Mouse (Mus musculus): ENCODE results near the gene Cela3b. TPM values are rescaled to one million over a fixed set of nuclear protein-coding genes. Genes with fewer than 3 reads are reported as not detected.

The Cela3b gene
- total and polyA plus RNA-seq, 3 experiments = not detected

DNA sequence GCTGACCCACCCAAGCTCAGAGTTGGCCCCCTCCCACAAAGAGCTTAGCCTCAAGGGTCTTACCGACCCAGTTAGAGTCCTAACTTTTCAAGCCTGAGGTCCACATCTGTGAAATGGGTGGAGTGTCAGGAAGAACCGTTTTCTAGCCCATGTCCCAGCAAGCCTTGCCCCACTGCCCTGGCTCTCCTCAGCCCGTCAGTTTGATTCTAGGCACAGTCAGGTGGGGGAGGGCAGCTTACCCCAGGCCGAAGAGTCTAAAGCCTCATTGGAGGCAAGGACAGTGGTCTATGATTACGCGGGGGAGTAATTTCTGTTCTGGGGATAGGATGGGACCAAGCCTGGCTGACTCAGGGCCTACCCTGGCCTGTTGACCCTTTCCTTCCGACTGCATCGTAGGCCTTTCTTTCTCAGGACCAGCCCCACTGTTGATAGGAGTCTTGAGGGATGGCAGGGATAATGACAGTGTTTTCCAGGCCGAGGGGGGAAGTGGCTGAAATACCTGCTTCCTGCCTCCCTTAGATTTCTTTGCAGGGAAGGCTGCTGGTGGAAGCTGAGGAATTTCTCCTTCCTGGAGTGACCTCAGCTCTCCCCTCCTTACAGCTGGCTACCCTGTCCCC lies 40.5 kb upstream of the Cela3b start:
- DNase-seq (ENCODE audit: low spot score) = no peak
- H3K36me3 ChIP-seq (replicated peaks) = no peaks in the 10 kb centered on the region
- ATAC-seq (ENCODE audit: extremely low read depth, insufficient number of reproducible peaks, low FRiP score, poor library complexity, severe bottlenecking) = no peak
- no peaks in the 10 kb centered on the region for H3K4me1 ChIP-seq (ENCODE audit: insufficient read depth, low read depth, low read length)
- TF ChIP-seq GATA1 (IDR thresholded peaks at IDR 0.05; ENCODE audit: borderline replicate concordance, low read length) (no peak), POLR2AphosphoS5 (IDR thresholded peaks at IDR 0.05; ENCODE audit: insufficient replicate concordance, low read depth, low read length) (no peak), CTCF (IDR thresholded peaks at IDR 0.05; ENCODE audit: low read depth, low read length) (no peak), GATA2 (IDR thresholded peaks at IDR 0.05; ENCODE audit: borderline replicate concordance, low read depth, low read length) (no peak), TAL1 (conservative IDR thresholded peaks at IDR 0.05; ENCODE audit: low read depth, low read length) (no peak)
- H3K27me3 ChIP-seq (ENCODE audit: insufficient read depth, low read length) = peaks cover 7% of the 10 kb centered on the region; the same call in 1 of the 2 replicates
- H3K9me3 ChIP-seq (replicated peaks) = no peaks in the 10 kb centered on the region
- H3K4me3 ChIP-seq (ENCODE audit: low read depth, low read length) = no peak overlapping the region

DNA sequence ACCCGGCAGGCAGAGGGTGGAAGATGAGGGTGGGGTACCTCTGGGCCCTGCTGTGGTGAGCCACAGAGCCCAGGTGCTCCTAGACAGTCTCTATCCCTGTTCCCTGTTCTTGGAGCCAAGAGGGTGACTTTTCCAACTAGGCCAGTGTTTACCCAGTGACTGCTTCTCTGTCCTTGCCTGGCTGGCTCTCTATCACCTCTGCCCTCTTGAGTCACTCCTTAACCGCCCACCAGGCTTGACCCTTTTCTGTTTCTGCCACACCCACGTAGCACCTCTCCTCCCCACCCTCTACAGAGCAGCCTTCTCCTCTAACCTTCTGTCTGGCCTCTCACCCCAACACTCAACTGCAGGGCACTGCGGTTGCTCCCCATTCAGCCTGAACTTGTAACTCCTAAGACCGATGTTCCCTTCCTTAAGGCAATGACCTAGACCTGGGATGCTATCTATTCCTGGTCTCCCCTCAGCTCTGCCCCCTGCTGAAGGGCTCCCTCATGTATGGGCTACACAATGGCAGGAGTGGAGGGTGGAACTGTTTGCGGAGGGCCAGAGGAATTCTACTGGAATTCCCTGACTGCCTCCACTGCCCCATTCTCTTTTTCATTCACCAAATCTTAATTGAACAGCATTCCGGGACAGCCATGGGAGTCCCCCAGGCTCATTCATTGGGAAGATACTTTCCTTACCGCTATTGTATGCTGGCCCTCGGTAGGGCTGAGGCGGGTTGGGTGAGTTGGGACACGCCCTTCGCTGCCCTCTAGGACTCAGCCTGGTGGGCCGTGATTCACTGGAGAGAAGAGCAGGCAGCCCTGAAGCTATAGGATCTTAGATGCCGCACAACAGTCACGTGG lies 39.7 kb upstream of the Cela3b start:
- Histone ChIP-seq H3K4me1 (ENCODE audit: insufficient read depth, low read depth, low read length) (no peaks in the 10 kb centered on the region), H3K36me3 (replicated peaks) (no peaks in the 10 kb centered on the region), H3K4me3 (ENCODE audit: low read depth, low read length) (no peak overlapping the region), H3K27me3 (ENCODE audit: insufficient read depth, low read length) (peaks cover 12% of the 10 kb centered on the region; the same call in 1 of the 2 replicates), H3K9me3 (replicated peaks) (no peaks in the 10 kb centered on the region)
- TF ChIP-seq POLR2AphosphoS5 (IDR thresholded peaks at IDR 0.05; ENCODE audit: insufficient replicate concordance, low read depth, low read length) (no peak), TAL1 (conservative IDR thresholded peaks at IDR 0.05; ENCODE audit: low read depth, low read length) (no peak), CTCF (IDR thresholded peaks at IDR 0.05; ENCODE audit: low read depth, low read length) (no peak), GATA1 (IDR thresholded peaks at IDR 0.05; ENCODE audit: borderline replicate concordance, low read length) (no peak), GATA2 (IDR thresholded peaks at IDR 0.05; ENCODE audit: borderline replicate concordance, low read depth, low read length) (no peak)
- ATAC-seq (ENCODE audit: extremely low read depth, insufficient number of reproducible peaks, low FRiP score, poor library complexity, severe bottlenecking) (no peak), DNase-seq (ENCODE audit: low spot score) (no peak)

DNA sequence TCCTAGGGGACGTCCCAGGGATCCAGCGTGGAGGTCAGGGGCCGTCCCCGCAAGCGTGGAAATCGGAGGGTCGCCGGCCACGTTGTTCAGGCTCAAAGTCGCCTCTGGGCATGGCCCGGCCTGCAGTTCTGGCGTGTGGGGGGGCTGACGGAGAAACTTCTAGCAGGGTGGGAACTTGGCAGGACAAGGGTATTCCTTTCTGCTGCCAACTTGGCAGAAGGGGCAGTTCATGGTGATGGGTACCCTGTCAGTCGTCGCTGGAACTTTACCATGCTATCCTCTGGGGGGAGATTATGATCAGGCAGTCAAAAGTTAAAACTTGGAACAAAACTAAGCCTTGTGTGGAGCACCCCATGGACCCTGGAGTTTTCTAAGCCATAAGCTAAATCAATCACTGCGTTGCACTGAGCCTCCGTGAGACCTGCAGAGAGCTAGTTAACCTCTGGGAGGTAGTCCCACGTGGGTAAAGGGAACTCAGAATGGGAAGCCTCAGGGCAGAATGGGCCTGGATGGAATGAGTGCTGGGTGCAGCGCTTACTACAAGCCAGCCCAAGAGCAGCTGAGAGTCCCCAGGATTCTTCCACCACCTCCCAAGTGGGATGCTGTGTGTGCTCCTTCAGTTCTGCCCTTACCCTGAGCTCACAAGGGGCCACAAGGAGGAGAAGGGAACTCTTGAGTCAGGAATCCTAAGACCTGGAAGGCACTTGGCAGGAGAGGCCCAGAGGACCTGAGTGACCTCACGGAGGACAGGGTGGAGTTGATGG lies 38.9 kb upstream of the Cela3b start:
- TF ChIP-seq CTCF (IDR thresholded peaks at IDR 0.05; ENCODE audit: low read depth, low read length) = no peak
- no peak for TF ChIP-seq POLR2AphosphoS5 (IDR thresholded peaks at IDR 0.05; ENCODE audit: insufficient replicate concordance, low read depth, low read length)
- TF ChIP-seq GATA1 (IDR thresholded peaks at IDR 0.05; ENCODE audit: borderline replicate concordance, low read length) = no peak
- no peak for TF ChIP-seq TAL1 (conservative IDR thresholded peaks at IDR 0.05; ENCODE audit: low read depth, low read length)
- no peak for TF ChIP-seq GATA2 (IDR thresholded peaks at IDR 0.05; ENCODE audit: borderline replicate concordance, low read depth, low read length)
- no peak for ATAC-seq (ENCODE audit: extremely low read depth, insufficient number of reproducible peaks, low FRiP score, poor library complexity, severe bottlenecking)
- no peak for DNase-seq (ENCODE audit: low spot score)
- no peaks in the 10 kb centered on the region for H3K36me3 ChIP-seq (replicated peaks)
- no peaks in the 10 kb centered on the region for H3K4me1 ChIP-seq (ENCODE audit: insufficient read depth, low read depth, low read length)
- no peak overlapping the region for H3K4me3 ChIP-seq (ENCODE audit: low read depth, low read length)
- H3K27me3 ChIP-seq (ENCODE audit: insufficient read depth, low read length) = peaks cover 11% of the 10 kb centered on the region
- H3K9me3 ChIP-seq (replicated peaks) = no peaks in the 10 kb centered on the region

DNA sequence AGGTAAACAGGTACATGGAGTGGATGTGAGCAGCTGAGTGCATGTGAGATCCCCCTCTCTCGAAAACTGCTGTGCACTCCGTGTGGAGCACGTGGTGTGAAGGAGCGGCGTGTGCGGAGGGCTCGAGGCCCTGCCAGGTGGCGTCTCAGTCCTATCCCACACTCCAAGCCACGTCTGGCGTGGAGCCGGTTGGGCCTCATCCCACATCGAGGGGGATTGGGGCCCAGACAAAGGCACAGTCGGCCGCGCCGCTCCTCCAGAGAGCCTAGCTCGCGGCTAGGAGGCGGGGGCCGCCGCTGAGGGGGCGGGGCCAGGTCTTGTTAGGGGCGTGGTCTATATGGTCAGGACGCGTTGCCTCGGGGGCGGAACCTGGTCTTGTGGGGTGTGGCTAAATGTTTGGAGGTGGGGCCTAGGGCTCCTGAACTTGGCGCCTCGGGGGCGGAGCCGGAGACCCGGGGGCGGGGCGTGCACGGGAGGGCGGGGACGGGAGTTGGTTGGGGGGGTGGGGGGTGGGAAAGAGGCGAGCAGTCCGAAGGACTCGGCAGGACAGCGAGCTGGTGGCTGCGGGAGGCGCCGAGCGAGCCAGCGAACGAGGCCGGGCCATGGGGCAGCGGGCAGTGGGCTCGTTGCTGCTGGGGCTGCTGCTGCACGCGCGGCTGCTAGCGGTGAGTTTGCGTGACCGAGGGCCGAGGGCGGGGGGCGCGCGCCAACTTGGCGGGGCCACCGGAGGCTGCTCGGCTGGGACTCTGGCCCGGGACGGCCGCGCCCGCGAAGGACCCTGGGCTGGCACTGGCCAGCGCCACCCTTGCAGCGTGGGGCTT lies 38.1 kb upstream of the Cela3b start, which contains the start of gene Hspg2:
Hspg2 (plus strand) TSS at position 510 of the 821 bp plus-strand sequence.
- Histone ChIP-seq H3K4me3 (ENCODE audit: low read depth, low read length) (no peak within 1 kb of the TSS), H3K27me3 (ENCODE audit: insufficient read depth, low read length) (peaks cover 12% of the 10 kb centered on the region), H3K4me1 (ENCODE audit: insufficient read depth, low read depth, low read length) (no peaks in the 10 kb centered on the region), H3K36me3 (replicated peaks) (no peaks in the 10 kb centered on the region), H3K9me3 (replicated peaks) (no peaks in the 10 kb centered on the region)
- ATAC-seq (ENCODE audit: extremely low read depth, insufficient number of reproducible peaks, low FRiP score, poor library complexity, severe bottlenecking) (no peak), DNase-seq (ENCODE audit: low spot score) (no peak)
- TF ChIP-seq GATA1 (IDR thresholded peaks at IDR 0.05; ENCODE audit: borderline replicate concordance, low read length) (no peak), GATA2 (IDR thresholded peaks at IDR 0.05; ENCODE audit: borderline replicate concordance, low read depth, low read length) (no peak), POLR2AphosphoS5 (IDR thresholded peaks at IDR 0.05; ENCODE audit: insufficient replicate concordance, low read depth, low read length) (no peak)

DNA sequence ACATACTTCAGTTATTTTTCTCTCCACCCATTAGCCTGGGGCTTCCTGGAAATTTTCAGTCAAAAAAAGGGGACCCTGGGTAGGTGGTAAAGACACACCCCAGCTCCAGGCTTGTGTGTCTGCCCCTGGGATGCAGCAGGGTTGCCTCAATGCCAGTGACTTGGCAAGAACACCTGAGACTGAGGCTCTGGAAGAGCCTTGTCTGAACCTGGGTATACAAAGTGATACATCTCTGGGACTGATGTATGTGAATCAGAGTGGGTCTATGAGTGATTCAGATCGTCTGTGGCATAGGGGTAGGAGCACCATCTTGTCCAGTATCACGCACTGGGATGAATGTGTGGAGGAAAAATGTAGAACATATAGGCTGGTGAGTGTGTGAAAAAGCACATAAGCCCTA lies 37.2 kb upstream of the Cela3b start:
- H3K4me3 ChIP-seq (ENCODE audit: low read depth, low read length) = no peak overlapping the region
- H3K4me1 ChIP-seq (ENCODE audit: insufficient read depth, low read depth, low read length) = no peaks in the 10 kb centered on the region
- ATAC-seq (ENCODE audit: extremely low read depth, insufficient number of reproducible peaks, low FRiP score, poor library complexity, severe bottlenecking) (no peak), DNase-seq (ENCODE audit: low spot score) (no peak)
- TF ChIP-seq CTCF (IDR thresholded peaks at IDR 0.05; ENCODE audit: low read depth, low read length) (no peak), POLR2AphosphoS5 (IDR thresholded peaks at IDR 0.05; ENCODE audit: insufficient replicate concordance, low read depth, low read length) (no peak)
- no peaks in the 10 kb centered on the region for H3K9me3 ChIP-seq (replicated peaks)
- H3K36me3 ChIP-seq (replicated peaks) = no peaks in the 10 kb centered on the region
- H3K27me3 ChIP-seq (ENCODE audit: insufficient read depth, low read length) = peaks cover 15% of the 10 kb centered on the region

Measured in G1E (cell line).